Mouse (Mus musculus): ENCODE measurements around the gene Myo6. TPM values are rescaled to one million over a fixed set of nuclear protein-coding genes. Genes with fewer than 3 reads are reported as not detected.

Myo6 gene
- polyA plus RNA-seq, 1 experiment from 2014 or later, result 8.3 TPM

- no peak for DNase-seq (ENCODE audit: low spot score)
- no peak for ATAC-seq (ENCODE audit: insufficient number of reproducible peaks, low FRiP score, low TSS enrichment, low read depth)
- Histone ChIP-seq H3K4me1 (ENCODE audit: control insufficient read depth, insufficient read depth, low read length) (no peaks in the 10 kb centered on the region), H3K4me3 (ENCODE audit: low read depth, low read length) (no peak overlapping the region), H3K36me3 (ENCODE audit: control insufficient read depth, insufficient read depth, low read length) (no peaks in the 10 kb centered on the region), H3K9ac (ENCODE audit: low read length) (no peak overlapping the region), H3K27me3 (ENCODE audit: control insufficient read depth, insufficient read depth, low read length) (no peaks in the 10 kb centered on the region), H3K27ac (replicated peaks; ENCODE audit: low read depth, low read length) (no peak overlapping the region), H3K4me2 (ENCODE audit: low read depth, severe bottlenecking) (no peak overlapping the region), H3K9me3 (ENCODE audit: control insufficient read depth, low read length) (no peaks in the 10 kb centered on the region)
- 64% methylated on average over 5 of the region's 5 CpGs for WGBS
Observed at GRCm38 (mm10) chr9:80188324-80188893, 23.6 kb downstream of the Myo6 start.

- WGBS, result 87% methylated on average over 6 of the region's 6 CpGs
- Histone ChIP-seq H3K4me1 (ENCODE audit: control insufficient read depth, insufficient read depth, low read length) (no peaks in the 10 kb centered on the region), H3K4me2 (ENCODE audit: low read depth, severe bottlenecking) (no peak overlapping the region), H3K36me3 (ENCODE audit: control insufficient read depth, insufficient read depth, low read length) (no peaks in the 10 kb centered on the region), H3K9me3 (ENCODE audit: control insufficient read depth, low read length) (no peaks in the 10 kb centered on the region), H3K27ac (replicated peaks; ENCODE audit: low read depth, low read length) (no peak overlapping the region), H3K27me3 (ENCODE audit: control insufficient read depth, insufficient read depth, low read length) (no peaks in the 10 kb centered on the region), H3K4me3 (ENCODE audit: low read depth, low read length) (no peak overlapping the region), H3K9ac (ENCODE audit: low read length) (no peak overlapping the region)
- ATAC-seq (ENCODE audit: insufficient number of reproducible peaks, low FRiP score, low TSS enrichment, low read depth), result no peak
- no peak for DNase-seq (ENCODE audit: low spot score)
Observed at GRCm38 (mm10) chr9:80191240-80191639, 26.4 kb downstream of the Myo6 start.

- WGBS, result 85% methylated on average over 10 of the region's 10 CpGs
- Histone ChIP-seq H3K4me3 (ENCODE audit: low read depth, low read length) (no peak overlapping the region), H3K4me2 (ENCODE audit: low read depth, severe bottlenecking) (no peak overlapping the region), H3K27ac (replicated peaks; ENCODE audit: low read depth, low read length) (no peak overlapping the region), H3K9me3 (ENCODE audit: control insufficient read depth, low read length) (no peaks in the 10 kb centered on the region), H3K36me3 (ENCODE audit: control insufficient read depth, insufficient read depth, low read length) (no peaks in the 10 kb centered on the region), H3K4me1 (ENCODE audit: control insufficient read depth, insufficient read depth, low read length) (no peaks in the 10 kb centered on the region), H3K27me3 (ENCODE audit: control insufficient read depth, insufficient read depth, low read length) (no peaks in the 10 kb centered on the region), H3K9ac (ENCODE audit: low read length) (no peak overlapping the region)
- no peak for ATAC-seq (ENCODE audit: insufficient number of reproducible peaks, low FRiP score, low TSS enrichment, low read depth)
- DNase-seq (ENCODE audit: low spot score), result no peak
Observed at GRCm38 (mm10) chr9:80192324-80192723, 27.5 kb downstream of the Myo6 start.

- Histone ChIP-seq H3K4me3 (ENCODE audit: low read depth, low read length) (no peak overlapping the region), H3K27me3 (ENCODE audit: control insufficient read depth, insufficient read depth, low read length) (no peaks in the 10 kb centered on the region), H3K9ac (ENCODE audit: low read length) (no peak overlapping the region), H3K4me2 (ENCODE audit: low read depth, severe bottlenecking) (no peak overlapping the region), H3K36me3 (ENCODE audit: control insufficient read depth, insufficient read depth, low read length) (no peaks in the 10 kb centered on the region), H3K9me3 (ENCODE audit: control insufficient read depth, low read length) (no peaks in the 10 kb centered on the region), H3K4me1 (ENCODE audit: control insufficient read depth, insufficient read depth, low read length) (no peaks in the 10 kb centered on the region), H3K27ac (replicated peaks; ENCODE audit: low read depth, low read length) (no peak overlapping the region)
- DNase-seq (ENCODE audit: low spot score) (no peak), ATAC-seq (ENCODE audit: insufficient number of reproducible peaks, low FRiP score, low TSS enrichment, low read depth) (no peak)
- 79% methylated on average over 6 of the region's 6 CpGs for WGBS
Observed at GRCm38 (mm10) chr9:80194446-80194845, 29.6 kb downstream of the Myo6 start.

- H3K27ac ChIP-seq (replicated peaks; ENCODE audit: low read depth, low read length), result no peak overlapping the region
- H3K9me3 ChIP-seq (ENCODE audit: control insufficient read depth, low read length), result no peaks in the 10 kb centered on the region
- no peak for DNase-seq (ENCODE audit: low spot score)
- ATAC-seq (ENCODE audit: insufficient number of reproducible peaks, low FRiP score, low TSS enrichment, low read depth), result no peak
- 73% methylated on average over 3 of the region's 3 CpGs for WGBS
- H3K4me2 ChIP-seq (ENCODE audit: low read depth, severe bottlenecking), result no peak overlapping the region
- H3K27me3 ChIP-seq (ENCODE audit: control insufficient read depth, insufficient read depth, low read length), result no peaks in the 10 kb centered on the region
- no peaks in the 10 kb centered on the region for H3K36me3 ChIP-seq (ENCODE audit: control insufficient read depth, insufficient read depth, low read length)
- H3K9ac ChIP-seq (ENCODE audit: low read length), result no peak overlapping the region
- H3K4me3 ChIP-seq (ENCODE audit: low read depth, low read length), result no peak overlapping the region
- H3K4me1 ChIP-seq (ENCODE audit: control insufficient read depth, insufficient read depth, low read length), result no peaks in the 10 kb centered on the region
Observed at GRCm38 (mm10) chr9:80196161-80196560, 31.3 kb downstream of the Myo6 start.

- 88% methylated on average over 6 of the region's 6 CpGs for WGBS
- DNase-seq (ENCODE audit: low spot score), result no peak
Observed at GRCm38 (mm10) chr9:80197233-80197632, 32.4 kb downstream of the Myo6 start.

GRCm38 (mm10) chr9:80200855-80201254, 36.0 kb downstream of the Myo6 start:
- H3K4me3 ChIP-seq (ENCODE audit: low read depth, low read length), result no peak overlapping the region
- H3K9ac ChIP-seq (ENCODE audit: low read length), result no peak overlapping the region
- no peaks in the 10 kb centered on the region for H3K4me1 ChIP-seq (ENCODE audit: control insufficient read depth, insufficient read depth, low read length)
- 71% methylated on average over 6 of the region's 6 CpGs for WGBS
- no peaks in the 10 kb centered on the region for H3K36me3 ChIP-seq (ENCODE audit: control insufficient read depth, insufficient read depth, low read length)
- ATAC-seq (ENCODE audit: insufficient number of reproducible peaks, low FRiP score, low TSS enrichment, low read depth) (no peak), DNase-seq (ENCODE audit: low spot score) (no peak)
- H3K27me3 ChIP-seq (ENCODE audit: control insufficient read depth, insufficient read depth, low read length), result no peaks in the 10 kb centered on the region
- H3K4me2 ChIP-seq (ENCODE audit: low read depth, severe bottlenecking), result no peak overlapping the region
- H3K9me3 ChIP-seq (ENCODE audit: control insufficient read depth, low read length), result no peaks in the 10 kb centered on the region
- no peak overlapping the region for H3K27ac ChIP-seq (replicated peaks; ENCODE audit: low read depth, low read length)

More at GRCm38 (mm10) chr9:80197233-80197632, 32.4 kb downstream of the Myo6 start:
- ATAC-seq (ENCODE audit: insufficient number of reproducible peaks, low FRiP score, low TSS enrichment, low read depth), result no peak
- Histone ChIP-seq H3K27me3 (ENCODE audit: control insufficient read depth, insufficient read depth, low read length) (no peaks in the 10 kb centered on the region), H3K4me3 (ENCODE audit: low read depth, low read length) (no peak overlapping the region), H3K27ac (replicated peaks; ENCODE audit: low read depth, low read length) (no peak overlapping the region), H3K9ac (ENCODE audit: low read length) (no peak overlapping the region), H3K4me2 (ENCODE audit: low read depth, severe bottlenecking) (no peak overlapping the region), H3K9me3 (ENCODE audit: control insufficient read depth, low read length) (no peaks in the 10 kb centered on the region), H3K4me1 (ENCODE audit: control insufficient read depth, insufficient read depth, low read length) (no peaks in the 10 kb centered on the region), H3K36me3 (ENCODE audit: control insufficient read depth, insufficient read depth, low read length) (no peaks in the 10 kb centered on the region)

- no peak overlapping the region for H3K27ac ChIP-seq (replicated peaks; ENCODE audit: low read depth, low read length)
- H3K9me3 ChIP-seq (ENCODE audit: control insufficient read depth, low read length), result no peaks in the 10 kb centered on the region
- 83% methylated on average over 14 of the region's 14 CpGs for WGBS
- H3K4me3 ChIP-seq (ENCODE audit: low read depth, low read length), result no peak overlapping the region
- H3K4me2 ChIP-seq (ENCODE audit: low read depth, severe bottlenecking), result no peak overlapping the region
- DNase-seq (ENCODE audit: low spot score), result no peak
- H3K36me3 ChIP-seq (ENCODE audit: control insufficient read depth, insufficient read depth, low read length), result no peaks in the 10 kb centered on the region
- H3K9ac ChIP-seq (ENCODE audit: low read length), result no peak overlapping the region
- H3K4me1 ChIP-seq (ENCODE audit: control insufficient read depth, insufficient read depth, low read length), result no peaks in the 10 kb centered on the region
- H3K27me3 ChIP-seq (ENCODE audit: control insufficient read depth, insufficient read depth, low read length), result no peaks in the 10 kb centered on the region
- ATAC-seq (ENCODE audit: insufficient number of reproducible peaks, low FRiP score, low TSS enrichment, low read depth), result no peak
Observed at GRCm38 (mm10) chr9:80202374-80203060, 37.7 kb downstream of the Myo6 start.

GRCm38 (mm10) chr9:80208681-80209080, 43.9 kb downstream of the Myo6 start:
- Histone ChIP-seq H3K27me3 (ENCODE audit: control insufficient read depth, insufficient read depth, low read length) (no peaks in the 10 kb centered on the region), H3K4me1 (ENCODE audit: control insufficient read depth, insufficient read depth, low read length) (no peaks in the 10 kb centered on the region), H3K4me2 (ENCODE audit: low read depth, severe bottlenecking) (no peak overlapping the region), H3K4me3 (ENCODE audit: low read depth, low read length) (no peak overlapping the region), H3K36me3 (ENCODE audit: control insufficient read depth, insufficient read depth, low read length) (no peaks in the 10 kb centered on the region), H3K27ac (replicated peaks; ENCODE audit: low read depth, low read length) (no peak overlapping the region), H3K9me3 (ENCODE audit: control insufficient read depth, low read length) (no peaks in the 10 kb centered on the region), H3K9ac (ENCODE audit: low read length) (no peak overlapping the region)
- WGBS, result 78% methylated on average over 2 of the region's 2 CpGs
- DNase-seq (ENCODE audit: low spot score) (no peak), ATAC-seq (ENCODE audit: insufficient number of reproducible peaks, low FRiP score, low TSS enrichment, low read depth) (no peak)
